Mouse (Mus musculus) myocyte (in vitro differentiated cells): ENCODE results near the gene Rps2.

Experiments
- MAX ChIP-seq: IDR thresholded peaks from one replicate; pipeline ENCODE4 v1.6.1; 2011; ENCODE audit warnings: low read depth, mild to moderate bottlenecking, control low read depth
- POLR2A ChIP-seq: IDR thresholded peaks from one replicate; pipeline ENCODE4 v1.6.1; 2011; ENCODE audit warnings: low read depth, mild to moderate bottlenecking, control low read depth, moderate library complexity; ENCODE audit not compliant: insufficient read length

DNA sequence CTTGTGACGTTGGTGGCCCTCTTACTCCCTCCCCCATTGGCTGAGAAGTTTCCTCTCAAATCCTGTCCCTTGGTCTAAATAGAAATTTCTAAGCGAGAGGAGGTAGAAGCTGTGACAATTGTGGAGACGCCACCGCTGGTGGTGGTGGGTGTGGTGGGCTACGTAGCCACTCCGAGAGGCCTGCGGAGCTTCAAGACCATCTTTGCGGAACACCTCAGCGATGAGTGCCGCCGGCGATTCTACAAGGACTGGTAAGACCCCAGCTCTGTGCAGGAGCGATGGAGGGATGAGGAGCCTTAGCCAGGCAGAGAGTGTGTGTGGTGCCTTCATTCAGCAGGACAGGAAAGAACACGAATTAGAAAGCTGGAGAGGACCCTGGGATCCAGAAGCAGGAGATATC, 12.9 kb downstream of the Rps2 start:
- TF ChIP-seq POLR2A (no peak), MAX (no peak)
